Mouse (Mus musculus) olfactory bulb, adult 2 months (tissue): ENCODE results near the gene Chrdl1.

ENCODE experiments used
- CTCF ChIP-seq: fragments of 200-500 bp; IDR thresholded peaks from 2 replicates; pipeline ENCODE4 v1.5.1; 2012; ENCODE audit warnings: low read depth, mild to moderate bottlenecking, low read length, moderate library complexity; ENCODE audit not compliant: insufficient read depth
- POLR2A ChIP-seq: fragments of 200-500 bp; IDR thresholded peaks from 2 replicates; pipeline ENCODE4 v1.6.1; 2012; ENCODE audit warnings: mild to moderate bottlenecking, low read depth, low read length, moderate library complexity; ENCODE audit not compliant: insufficient read depth

- no peak for TF ChIP-seq CTCF
- no peak for TF ChIP-seq POLR2A
These were observed 58.2 kb downstream of the Chrdl1 start for GRCm38 (mm10) chrX:143335846-143336245.
